Mouse (Mus musculus): ENCODE data around the gene Kcna10. TPM values are rescaled to one million over a fixed set of nuclear protein-coding genes. Genes with fewer than 3 reads are reported as not detected.

Kcna10 gene
- total and polyA plus RNA-seq, 3 experiments, result not detected

GRCm38 (mm10) chr3:107159418-107159817 is 23.4 kb upstream of the Kcna10 start:
- no peak for DNase-seq (ENCODE audit: low read depth, low spot score)
- no peak overlapping the region for H3K27ac ChIP-seq (ENCODE audit: control insufficient read depth, low read depth, low read length)

GRCm38 (mm10) chr3:107159859-107160324 is 23.0 kb upstream of the Kcna10 start:
- no peak overlapping the region for H3K9ac ChIP-seq (ENCODE audit: control insufficient read depth, low read depth, low read length, poor library complexity, severe bottlenecking)
- TF ChIP-seq CHD2 (IDR thresholded peaks at IDR 0.05; ENCODE audit: low read length), result no peak
- TF ChIP-seq NELFE (IDR thresholded peaks at IDR 0.05; ENCODE audit: low read depth, low read length), result no peak
- no peak for TF ChIP-seq CHD1 (IDR thresholded peaks at IDR 0.05; ENCODE audit: low read depth, low read length)
- no peak for TF ChIP-seq MAZ (IDR thresholded peaks at IDR 0.05; ENCODE audit: low read depth, low read length)
- TF ChIP-seq ZKSCAN1 (IDR thresholded peaks at IDR 0.05; ENCODE audit: low read depth, low read length), result no peak
- no peak for TF ChIP-seq RCOR1 (IDR thresholded peaks at IDR 0.05; ENCODE audit: low read depth, low read length)
- no peak for TF ChIP-seq HCFC1 (IDR thresholded peaks at IDR 0.05; ENCODE audit: low read depth, low read length)
- TF ChIP-seq MXI1 (IDR thresholded peaks at IDR 0.05; ENCODE audit: low read depth, low read length), result no peak
- no peak for TF ChIP-seq USF2 (IDR thresholded peaks at IDR 0.05; ENCODE audit: borderline replicate concordance in 1 of 2, insufficient read depth in 1 of 2, low read depth in 1 of 2, low read length in 2 of 2)
- TF ChIP-seq SMC3 (IDR thresholded peaks at IDR 0.05; ENCODE audit: low read depth, low read length), result no peak
- no peak for TF ChIP-seq POLR2AphosphoS5 (IDR thresholded peaks at IDR 0.05; ENCODE audit: borderline replicate concordance, low read depth, low read length)
- TF ChIP-seq ZC3H11A (IDR thresholded peaks at IDR 0.05; ENCODE audit: low read depth, low read length), result no peak
- TF ChIP-seq NRF1 (IDR thresholded peaks at IDR 0.05; ENCODE audit: insufficient read depth, low read depth, low read length, poor library complexity, severe bottlenecking), result no peak
- TF ChIP-seq TCF12 (IDR thresholded peaks at IDR 0.05; ENCODE audit: low read depth, low read length), result no peak
- no peak for TF ChIP-seq SIN3A (IDR thresholded peaks at IDR 0.05; ENCODE audit: low read length)
- no peak for TF ChIP-seq KAT2A (conservative IDR thresholded peaks at IDR 0.05; ENCODE audit: low read depth, low read length)
- no peak for TF ChIP-seq CTCF (IDR thresholded peaks at IDR 0.05 in 2 of 3, conservative IDR thresholded peaks at IDR 0.05 in 1 of 3; ENCODE audit: control insufficient read depth in 1 of 3, insufficient read depth in 1 of 3, low read depth in 2 of 3, low read length in 3 of 3, poor library complexity in 1 of 3, severe bottlenecking in 1 of 3)
- TF ChIP-seq POLR2AphosphoS2 (IDR thresholded peaks at IDR 0.05; ENCODE audit: low read length), result no peak
- no peak for TF ChIP-seq TBP (IDR thresholded peaks at IDR 0.05; ENCODE audit: low read depth, low read length)
- no peak for TF ChIP-seq MAFK (IDR thresholded peaks at IDR 0.05; ENCODE audit: borderline replicate concordance, low read depth, low read length)
- H3K79me2 ChIP-seq (ENCODE audit: control insufficient read depth, insufficient read depth, low read length, poor library complexity), result no peaks in the 10 kb centered on the region
- no peak overlapping the region for H3K4me3 ChIP-seq (ENCODE audit: control insufficient read depth in 1 of 2, insufficient read depth in 1 of 2, low read depth in 2 of 2, low read length in 2 of 2)
- no peaks in the 10 kb centered on the region for H3K36me3 ChIP-seq (ENCODE audit: control insufficient read depth in 1 of 2, insufficient read depth in 2 of 2, low read length in 2 of 2)
- no peak for DNase-seq (ENCODE audit: low read depth, low spot score)
- no peaks in the 10 kb centered on the region for H3K27me3 ChIP-seq (ENCODE audit: control insufficient read depth in 1 of 2, insufficient read depth in 2 of 2, low read length in 2 of 2)
- H3K27ac ChIP-seq (ENCODE audit: control insufficient read depth, low read depth, low read length), result no peak overlapping the region
- no peaks in the 10 kb centered on the region for H3K4me1 ChIP-seq (ENCODE audit: control insufficient read depth in 1 of 2, insufficient read depth in 2 of 2, low read length in 2 of 2)
- no peaks in the 10 kb centered on the region for H3K9me3 ChIP-seq (replicated peaks; ENCODE audit: insufficient read depth, low read length)

More at GRCm38 (mm10) chr3:107159418-107159817, 23.4 kb upstream of the Kcna10 start:
- Histone ChIP-seq H3K4me1 (ENCODE audit: control insufficient read depth in 1 of 2, insufficient read depth in 2 of 2, low read length in 2 of 2) (no peaks in the 10 kb centered on the region), H3K27me3 (ENCODE audit: control insufficient read depth in 1 of 2, insufficient read depth in 2 of 2, low read length in 2 of 2) (no peaks in the 10 kb centered on the region), H3K9me3 (replicated peaks; ENCODE audit: insufficient read depth, low read length) (no peaks in the 10 kb centered on the region), H3K4me3 (ENCODE audit: control insufficient read depth in 1 of 2, insufficient read depth in 1 of 2, low read depth in 2 of 2, low read length in 2 of 2) (no peak overlapping the region), H3K79me2 (ENCODE audit: control insufficient read depth, insufficient read depth, low read length, poor library complexity) (no peaks in the 10 kb centered on the region), H3K36me3 (ENCODE audit: control insufficient read depth in 1 of 2, insufficient read depth in 2 of 2, low read length in 2 of 2) (no peaks in the 10 kb centered on the region), H3K9ac (ENCODE audit: control insufficient read depth, low read depth, low read length, poor library complexity, severe bottlenecking) (no peak overlapping the region)
- TF ChIP-seq ELF1 (IDR thresholded peaks at IDR 0.05; ENCODE audit: low read depth, low read length), result no peak
- no peak for TF ChIP-seq POLR2AphosphoS5 (IDR thresholded peaks at IDR 0.05; ENCODE audit: borderline replicate concordance, low read depth, low read length)
- no peak for TF ChIP-seq TCF12 (IDR thresholded peaks at IDR 0.05; ENCODE audit: low read depth, low read length)
- no peak for TF ChIP-seq MAX (IDR thresholded peaks at IDR 0.05; ENCODE audit: low read length)
- no peak for TF ChIP-seq MYB (IDR thresholded peaks at IDR 0.05; ENCODE audit: low read depth, low read length)
- TF ChIP-seq NELFE (IDR thresholded peaks at IDR 0.05; ENCODE audit: low read depth, low read length), result no peak
- TF ChIP-seq CHD2 (IDR thresholded peaks at IDR 0.05; ENCODE audit: low read length), result no peak
- TF ChIP-seq ZNF384 (IDR thresholded peaks at IDR 0.05; ENCODE audit: low read depth, low read length), result no peak
- TF ChIP-seq ZMIZ1 (IDR thresholded peaks at IDR 0.05; ENCODE audit: low read depth, low read length), result no peak
- TF ChIP-seq POLR2A (IDR thresholded peaks at IDR 0.05; ENCODE audit: control insufficient read depth in 1 of 2, insufficient read depth in 1 of 2, low read depth in 1 of 2, low read length in 2 of 2, poor library complexity in 1 of 2), result no peak
- no peak for TF ChIP-seq USF1 (IDR thresholded peaks at IDR 0.05; ENCODE audit: low read depth, low read length)
- TF ChIP-seq CHD1 (IDR thresholded peaks at IDR 0.05; ENCODE audit: low read depth, low read length), result no peak
- TF ChIP-seq RCOR1 (IDR thresholded peaks at IDR 0.05; ENCODE audit: low read depth, low read length), result no peak
- TF ChIP-seq POLR2AphosphoS2 (IDR thresholded peaks at IDR 0.05; ENCODE audit: low read length), result no peak
